Comparison of ENCODE assay signal across 10 mouse cellular contexts in genomic region chr4:62853335-62853734, GRCm38 (mm10).
A peak's percentile ranks its signal among the peaks of the same experiment; 100 is the strongest.
DNase-seq lines count a peak whose midpoint lies in the region; TF ChIP-seq lines count a peak whose summit lies in the region.
"Had no signal": no experiment of that assay in that cellular context is flagged by ENCODE, and none has a peak within 500 bp of the region (broad histone marks: within the 10 kb centered on the region; RNA-seq: fewer than 3 reads in every experiment).

No protein-coding gene starts in this region.

- no peak overlapping the region for H3K9ac ChIP-seq in CH12.LX (ENCODE audit: insufficient read depth, low read depth)
- no peak overlapping the region for H3K9ac ChIP-seq in MEL (ENCODE audit: control insufficient read depth, low read depth, low read length, poor library complexity, severe bottlenecking)
- H3K9ac ChIP-seq: embryonic facial prominence, embryonic 15.5 days had no signal

- no peak overlapping the region for H3K4me2 ChIP-seq in CH12.LX (ENCODE audit: insufficient read depth, low read depth, poor library complexity, severe bottlenecking)
- H3K4me2 ChIP-seq: embryonic facial prominence, embryonic 15.5 days had no signal

- H3K4me3 ChIP-seq in layer of hippocampus, adult 2 months: no peak overlapping the region
- H3K4me3 ChIP-seq in CH12.LX (replicated peaks in 1 of 3; ENCODE audit: low read depth in 2 of 3, low read length in 2 of 3, poor library complexity in 1 of 3) (no peak overlapping the region), MEL (ENCODE audit: control insufficient read depth in 1 of 2, insufficient read depth in 1 of 2, low read depth in 2 of 2, low read length in 2 of 2) (no peak overlapping the region)
- H3K4me3 ChIP-seq: embryonic facial prominence, embryonic 15.5 days; myocyte had no signal

- TF ChIP-seq EP300 in CH12.LX (IDR thresholded peaks at IDR 0.05; ENCODE audit: low read length): no peak
- no peak for TF ChIP-seq EP300 in MEL (IDR thresholded peaks at IDR 0.05; ENCODE audit: low read depth in 1 of 2, low read length in 2 of 2)

- H3K36me3 ChIP-seq in CH12.LX (replicated peaks in 1 of 2; ENCODE audit: control insufficient read depth in 1 of 2, insufficient read depth in 1 of 2, low read length in 1 of 2) (no peaks in the 10 kb centered on the region), MEL (ENCODE audit: control insufficient read depth in 1 of 2, insufficient read depth in 2 of 2, low read length in 2 of 2) (no peaks in the 10 kb centered on the region)
- H3K36me3 ChIP-seq in splenic B cell, adult 2 months (ENCODE audit: control insufficient read depth, insufficient read depth, low read length, poor library complexity, severe bottlenecking): no peaks in the 10 kb centered on the region
- H3K36me3 ChIP-seq: embryonic facial prominence, embryonic 15.5 days had no signal

- H3K27me3 ChIP-seq in CH12.LX (replicated peaks): peaks cover 90% of the 10 kb centered on the region
- H3K27me3 ChIP-seq in MEL (ENCODE audit: control insufficient read depth in 1 of 2, insufficient read depth in 2 of 2, low read length in 2 of 2): no peaks in the 10 kb centered on the region
- H3K27me3 ChIP-seq in splenic B cell, adult 2 months (ENCODE audit: control insufficient read depth, insufficient read depth, low read length, poor library complexity, severe bottlenecking): no peaks in the 10 kb centered on the region
- H3K27me3 ChIP-seq: embryonic facial prominence, embryonic 15.5 days had no signal

- in situ Hi-C loops in CH12.LX (cut with MboI; ENCODE audit: low pct_ligation_motif_present, low pct_unique_long_range_greater_than_20kb, low sequenced_read_pairs): no loop called here

- TF ChIP-seq CTCF in layer of hippocampus, adult 2 months (conservative IDR thresholded peaks at IDR 0.05): peak; percentile 53
- TF ChIP-seq CTCF in CH12.LX (conservative IDR thresholded peaks at IDR 0.05 in 1 of 2, IDR thresholded peaks at IDR 0.05 in 1 of 2; ENCODE audit: low read depth in 2 of 2, low read length in 2 of 2): peak; percentile 21 to 47; a peak in 3 of 4 replicates
- TF ChIP-seq CTCF in MEL (IDR thresholded peaks at IDR 0.05 in 2 of 3, conservative IDR thresholded peaks at IDR 0.05 in 1 of 3; ENCODE audit: control insufficient read depth in 1 of 3, insufficient read depth in 1 of 3, low read depth in 2 of 3, low read length in 3 of 3, poor library complexity in 1 of 3, severe bottlenecking in 1 of 3): peak; percentile 20 to 24 (median 21); a peak in 4 of 6 replicates

- dilution Hi-C loops in CH12.LX (cut with MboI; ENCODE audit: extremely low pct_ligation_motif_present, extremely low pct_unique_long_range_greater_than_20kb, low sequenced_read_pairs): no loop called here

- H3K4me1 ChIP-seq in CH12.LX (ENCODE audit: control insufficient read depth in 1 of 2, insufficient read depth in 2 of 2) (no peaks in the 10 kb centered on the region), MEL (ENCODE audit: control insufficient read depth in 1 of 2, insufficient read depth in 2 of 2, low read length in 2 of 2) (no peaks in the 10 kb centered on the region)

- TF ChIP-seq RAD21 in CH12.LX (IDR thresholded peaks at IDR 0.05; ENCODE audit: low read depth, low read length): peak; percentile 7
- TF ChIP-seq RAD21 in MEL (IDR thresholded peaks at IDR 0.05; ENCODE audit: low read depth, low read length): no peak

- H3K79me2 ChIP-seq in CH12.LX (replicated peaks; ENCODE audit: control insufficient read depth, extremely low read depth, insufficient read depth, poor library complexity, severe bottlenecking) (no peaks in the 10 kb centered on the region), MEL (ENCODE audit: control insufficient read depth, insufficient read depth, low read length, poor library complexity) (no peaks in the 10 kb centered on the region)

- H3K9me3 ChIP-seq in CH12.LX (replicated peaks; ENCODE audit: low read length) (peaks cover 7% of the 10 kb centered on the region), MEL (replicated peaks; ENCODE audit: insufficient read depth, low read length) (no peaks in the 10 kb centered on the region)
- H3K9me3 ChIP-seq: embryonic facial prominence, embryonic 15.5 days had no signal

- TF ChIP-seq POLR2A in CH12.LX (IDR thresholded peaks at IDR 0.05; ENCODE audit: low read depth, low read length) (no peak), MEL (IDR thresholded peaks at IDR 0.05; ENCODE audit: control insufficient read depth in 1 of 2, insufficient read depth in 1 of 2, low read depth in 1 of 2, low read length in 2 of 2, poor library complexity in 1 of 2) (no peak)

- no peak overlapping the region for H3K27ac ChIP-seq in layer of hippocampus, adult 2 months
- H3K27ac ChIP-seq in CH12.LX (ENCODE audit: insufficient read depth, low read depth) (no peak overlapping the region), MEL (ENCODE audit: control insufficient read depth, low read depth, low read length) (no peak overlapping the region)
- H3K27ac ChIP-seq: embryonic facial prominence, embryonic 15.5 days had no signal

- no peak for DNase-seq in layer of hippocampus, adult 2 months (ENCODE audit: low spot score in 2 of 2)
- DNase-seq in layer of hippocampus, postnatal 14 days (ENCODE audit: low spot score in 2 of 2): no peak
- DNase-seq in CH12.LX (ENCODE audit: extremely low read depth): peak; percentile 4
- peak; percentile 4 for DNase-seq in MEL (ENCODE audit: low read depth, low spot score)
- peak; percentile 3 for DNase-seq in splenic B cell, adult 2 months (ENCODE audit: low read depth, low spot score)
- no peak for DNase-seq in spleen, postnatal 4 days (ENCODE audit: low spot score in 2 of 2)
- no peak for DNase-seq in right cerebral cortex, postnatal 4 days
- DNase-seq: kidney, adult 8-10 months had no signal

TF ChIP-seq in CH12.LX, 34 proteins besides CTCF, POLR2A, EP300 and RAD21:
- no peak for TF ChIP-seq ZNF384 (IDR thresholded peaks at IDR 0.05; ENCODE audit: low read depth, low read length)
- TF ChIP-seq CHD1 (IDR thresholded peaks at IDR 0.05; ENCODE audit: low read depth, low read length): no peak
- TF ChIP-seq SMC3 (IDR thresholded peaks at IDR 0.05; ENCODE audit: low read depth, low read length): peak; percentile 23
- no peak for TF ChIP-seq POLR2AphosphoS2 (IDR thresholded peaks at IDR 0.05; ENCODE audit: low read depth, low read length)
- TF ChIP-seq TBP (conservative IDR thresholded peaks at IDR 0.05; ENCODE audit: low read depth, low read length): no peak

TF ChIP-seq in MEL, 35 proteins besides CTCF, POLR2A, EP300 and RAD21:
- no peak for TF ChIP-seq MXI1 (IDR thresholded peaks at IDR 0.05; ENCODE audit: low read depth, low read length)
- peak; percentile 23; the same call in 1 of the 2 replicates for TF ChIP-seq SMC3 (IDR thresholded peaks at IDR 0.05; ENCODE audit: low read depth, low read length)
- no peak for TF ChIP-seq HCFC1 (IDR thresholded peaks at IDR 0.05; ENCODE audit: low read depth, low read length)
- no peak for TF ChIP-seq ETS1 (IDR thresholded peaks at IDR 0.05; ENCODE audit: low read depth, low read length)
- no peak for TF ChIP-seq TAL1 (IDR thresholded peaks at IDR 0.05; ENCODE audit: low read length)

Comparison
In these comparisons a context has a peak if more than half of its experiments do, and no peak if none do; other contexts are left out.
1. DNase-seq: peak in CH12.LX (single experiment), MEL (single experiment) and splenic B cell, adult 2 months (single experiment); none in layer of hippocampus, adult 2 months (0 of 2), layer of hippocampus, postnatal 14 days (0 of 2), spleen, postnatal 4 days (0 of 2) and right cerebral cortex, postnatal 4 days (single experiment).
2. Peak in every context shown above with its lines, with median percentiles within 50 percentile points of each other: CTCF ChIP-seq.